Mouse (Mus musculus) heart, adult 11 months (tissue): ENCODE measurements at regions not wholly inside any gene's neighbourhood (a gene's known extent, or its start where the extent isn't known, plus 50 kb on each side); places are given as distances from the start of the nearest gene placed in this dataset.
"Not testable (repeated sequence)": the region's sequence is repeated elsewhere in the genome, so short reads cannot be mapped to it uniquely, and the experiment has no call there.

Experiments used
- DNase-seq: peaks from one replicate; pipeline ENCODE4 v3.0.0; 2022

DNA sequence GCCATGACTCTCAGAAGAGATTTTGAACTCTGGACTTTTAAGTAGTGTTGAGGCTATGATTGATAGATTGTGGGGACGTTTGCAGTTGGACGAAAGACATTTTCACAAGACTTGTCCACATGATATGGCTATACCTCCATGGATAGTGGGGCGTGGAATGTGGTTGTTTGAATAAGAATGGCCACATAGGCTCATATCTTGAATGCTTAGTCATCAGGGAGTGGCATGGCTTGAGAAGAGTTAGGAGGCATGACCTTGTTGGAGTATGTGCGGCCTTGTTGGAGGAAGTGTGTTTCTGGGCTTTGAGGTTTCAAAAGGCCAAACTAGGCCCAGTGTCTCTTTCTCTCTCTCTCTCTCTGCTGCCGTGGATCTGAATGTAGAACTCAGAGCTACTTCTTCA lies 204.7 kb upstream of the Pclo start:
- no peak for DNase-seq

GRCm38 (mm10) chr5:14311729-14312128 lies 203.0 kb upstream of the Pclo start:
- no peak for DNase-seq

DNA sequence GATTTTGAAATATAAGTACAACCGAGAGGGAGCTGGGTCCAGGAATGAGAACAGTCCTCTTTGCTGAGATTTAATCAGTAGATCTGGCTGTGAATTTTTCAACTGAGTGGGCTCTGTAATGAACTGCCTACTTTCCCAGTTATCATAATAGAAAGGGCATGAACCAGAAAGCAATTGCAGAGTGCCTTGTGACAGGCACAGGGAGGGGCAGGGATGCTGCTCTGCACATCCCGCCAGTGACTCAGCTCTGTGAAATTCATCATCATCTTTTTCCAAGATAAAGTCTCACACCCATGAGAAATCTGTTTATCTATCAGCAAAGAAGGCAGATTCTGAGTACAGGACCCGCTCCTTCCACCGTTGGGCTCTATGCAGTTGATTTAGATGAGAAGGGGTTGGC lies 194.5 kb upstream of the Pclo start:
- no peak for DNase-seq

DNA sequence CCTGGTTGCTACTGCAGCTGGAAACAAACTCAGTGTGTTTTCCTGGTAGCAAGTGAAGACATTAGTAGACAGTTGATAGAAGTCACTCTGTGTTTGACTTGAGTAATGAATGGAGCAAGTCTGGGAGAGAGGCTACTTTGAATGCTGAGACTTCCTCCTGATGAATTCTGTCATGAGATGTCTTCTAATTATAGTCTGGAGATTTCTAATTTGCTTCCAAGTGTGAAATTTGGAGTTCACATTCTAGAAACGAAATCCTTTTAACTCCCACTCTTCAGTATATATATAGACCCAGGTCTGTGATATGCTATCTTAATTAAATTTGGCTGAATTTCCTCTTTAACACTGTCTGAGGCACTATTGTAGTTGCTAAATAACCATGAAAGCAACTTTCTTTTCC lies 192.7 kb upstream of the Pclo start:
- DNase-seq, result no peak

DNA sequence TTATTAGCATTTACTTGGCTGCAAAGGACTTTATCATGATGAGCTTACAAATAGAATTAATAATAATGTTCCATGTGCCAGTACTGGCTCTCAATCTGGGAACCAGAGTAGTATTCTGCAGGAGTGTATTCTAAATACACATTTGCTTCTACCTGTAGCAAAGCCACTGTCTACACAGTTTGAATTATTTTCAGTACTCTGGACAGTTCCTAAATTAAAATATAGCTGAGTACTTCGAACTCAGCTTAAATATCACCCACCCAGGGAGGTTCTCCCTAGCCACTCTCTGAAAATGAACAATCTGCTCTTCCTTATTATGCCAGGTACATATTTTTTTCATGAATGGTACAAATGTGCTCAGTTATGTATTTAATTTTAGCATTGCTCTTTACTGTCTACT lies 154.3 kb upstream of the Pclo start:
- no peak for DNase-seq

DNA sequence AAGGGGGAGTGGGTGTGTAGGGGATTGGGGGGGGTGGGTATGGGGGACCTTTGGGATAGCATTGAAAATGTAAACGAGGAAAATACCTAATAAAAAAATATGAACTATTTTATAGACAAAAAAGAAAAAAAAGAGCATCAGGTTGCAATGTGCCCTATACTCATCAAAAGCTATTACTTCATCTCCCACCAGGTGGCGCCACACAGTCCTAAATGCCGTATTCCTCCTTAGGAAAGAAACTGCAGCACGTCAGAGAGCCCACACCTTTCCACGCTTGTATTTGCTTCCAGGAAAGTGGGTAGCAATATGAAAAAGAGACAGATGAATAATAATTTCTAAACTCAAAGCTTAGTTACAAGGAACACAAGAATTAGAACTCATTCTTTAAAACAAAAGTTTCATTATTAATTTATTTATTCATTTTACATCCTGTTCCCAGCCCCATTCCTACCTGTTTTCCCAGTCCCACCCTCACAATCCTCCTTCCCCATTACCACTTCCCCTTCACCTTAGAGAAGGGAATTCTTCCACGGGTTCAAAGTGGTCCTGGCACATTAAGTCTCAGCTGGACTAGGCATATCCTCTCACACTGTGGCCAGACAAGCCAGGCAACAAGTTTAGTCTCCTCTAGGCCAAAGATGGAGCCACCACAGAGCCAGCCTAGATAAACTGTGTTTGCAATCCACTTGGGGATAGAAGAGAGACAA lies 125.4 kb upstream of the Pclo start:
- DNase-seq, result no peak

- DNase-seq, result no peak
Measured at GRCm38 (mm10) chr5:14391793-14392192, 122.9 kb upstream of the Pclo start.

GRCm38 (mm10) chr5:14403381-14403780 lies 111.3 kb upstream of the Pclo start:
- not testable (repeated sequence) for DNase-seq

DNA sequence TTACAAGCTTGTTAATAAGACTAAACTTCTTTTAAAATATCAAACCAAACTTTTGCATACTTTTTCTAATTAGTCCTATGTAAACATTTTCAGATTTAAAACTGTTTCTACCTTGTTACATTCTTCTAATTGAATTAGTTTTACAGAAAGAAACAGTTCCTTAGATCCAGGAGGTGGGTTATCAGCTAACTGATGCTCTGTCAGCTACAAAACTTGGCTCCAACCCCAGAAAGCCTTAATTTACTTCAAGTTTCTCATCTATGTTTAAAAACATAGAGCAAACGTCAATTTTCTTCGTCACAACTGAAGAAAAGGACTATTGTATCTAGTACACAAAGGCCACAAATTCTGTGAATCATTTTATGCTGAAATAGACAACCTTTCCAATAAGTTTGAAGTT lies 110.4 kb upstream of the Pclo start:
- no peak for DNase-seq

GRCm38 (mm10) chr5:14415234-14415862 lies 99.4 kb upstream of the Pclo start:
- DNase-seq, result no peak

- peak; percentile 63 for DNase-seq
Measured at GRCm38 (mm10) chr5:14453082-14453481, 61.6 kb upstream of the Pclo start.
